Mouse (Mus musculus) pancreas, adult 10 weeks (tissue): ENCODE results near the gene 2700049A03Rik. TPM values are rescaled to one million over a fixed set of nuclear protein-coding genes. Genes with fewer than 3 reads are reported as not detected.

Experiments used
- polyA plus RNA-seq: library from polyadenylated mRNA; stranded (reverse); fragments of 350-450 nt; fragmentation: Illumina TruSeq; extraction: RNeasy Lipid Tissue Mini Kit (QIAGEN cat#74804); gene quantifications from one replicate; pipeline ENCODE4 v1.2.3, GENCODE M21; 2015; ENCODE audit warnings: low read depth, low replicate concordance; ENCODE audit not compliant: insufficient read depth

2700049A03Rik gene
- 1.1 TPM for polyA plus RNA-seq

DNA sequence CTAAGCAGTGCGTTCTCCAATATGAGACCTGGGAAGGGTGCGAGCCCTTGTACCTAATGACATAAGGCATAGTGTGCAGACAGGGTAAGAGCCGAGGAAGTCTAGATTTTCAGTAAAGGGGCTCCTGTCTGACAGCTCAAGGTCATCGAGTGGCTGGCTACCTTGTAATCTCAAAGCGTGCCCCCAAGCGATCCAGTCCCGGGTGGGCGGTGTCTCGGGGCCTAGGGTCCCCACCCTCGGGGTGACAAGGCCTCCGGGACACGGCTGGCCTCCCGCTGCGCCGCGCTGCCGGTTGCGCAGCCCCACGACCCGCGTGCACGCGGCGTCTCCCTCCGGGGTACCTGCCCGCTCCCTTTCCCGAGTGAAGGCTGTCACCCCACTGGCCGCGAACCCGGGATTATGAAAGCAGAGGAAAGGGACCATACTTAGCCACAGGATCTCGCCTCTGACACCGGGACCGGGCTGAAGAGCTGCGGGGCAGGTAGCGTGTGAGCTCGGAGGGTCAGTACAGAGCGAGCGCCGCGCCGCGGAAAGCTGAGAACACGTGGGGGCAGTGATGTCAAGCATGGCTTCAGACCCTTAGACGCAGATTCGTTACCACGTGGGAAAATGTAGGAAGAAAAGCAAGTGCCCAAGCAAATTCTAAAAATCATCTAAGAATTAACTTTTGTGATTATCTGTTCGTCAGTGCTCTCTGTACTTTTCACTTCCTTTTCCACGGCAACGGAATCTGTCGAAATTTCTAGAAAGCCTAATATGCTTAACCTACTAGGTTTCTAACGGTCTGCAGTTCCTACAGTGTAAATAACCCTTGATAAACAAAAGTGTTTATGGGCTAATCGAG lies at the start of gene 2700049A03Rik, which contains the start of gene Timm9:
Gene 2700049A03Rik, plus strand, starts transcription at position 719 of the 844 bp plus-strand sequence.
Gene Timm9, minus strand, starts transcription at position 555 of the 844 bp plus-strand sequence.

DNA sequence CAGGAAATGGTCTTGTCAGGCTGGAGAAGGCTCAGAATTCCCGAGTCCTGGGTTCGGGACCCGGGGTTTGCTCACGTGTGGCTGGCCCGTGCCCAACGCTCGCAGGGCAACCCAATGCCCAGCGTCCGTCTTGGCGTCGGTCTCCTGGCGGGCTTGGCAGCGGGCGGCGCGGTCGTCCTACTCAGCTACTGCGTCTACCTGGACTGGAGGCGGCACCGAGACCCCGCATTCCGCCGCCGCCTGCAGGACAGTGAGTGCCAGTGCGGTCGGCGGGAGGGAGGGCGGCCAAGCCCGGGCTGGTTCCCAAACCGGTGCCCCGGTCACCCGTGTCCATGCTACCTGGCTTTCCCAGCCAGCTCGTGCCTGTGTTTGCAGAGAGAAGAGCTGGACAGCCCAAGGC lies 25.3 kb upstream of the 2700049A03Rik start, which contains the start of gene Tomm20l:
Gene Tomm20l, plus strand, starts transcription at position 98 of the 400 bp plus-strand sequence.

Other genes starting within 250 kb of the 2700049A03Rik start
- gene Actr10, start 199.0 kb upstream of the 2700049A03Rik start, polyA plus RNA-seq: 13.8 TPM
- 57.7 TPM for gene Psma3, start 162.2 kb upstream of the 2700049A03Rik start, polyA plus RNA-seq
- gene Arid4a, start 120.9 kb upstream of the 2700049A03Rik start, polyA plus RNA-seq: 5.0 TPM
- not detected for gene Tomm20l, start 25.4 kb upstream of the 2700049A03Rik start, polyA plus RNA-seq
- gene Timm9, start 164 bp upstream of the 2700049A03Rik start, polyA plus RNA-seq: 13.9 TPM
- gene Dact1, start 173.0 kb downstream of the 2700049A03Rik start, polyA plus RNA-seq: 2.3 TPM